Mouse (Mus musculus) retina, postnatal 1 day (tissue): ENCODE data around the gene Fstl4.
"Not testable (repeated sequence)": the region's sequence is repeated elsewhere in the genome, so short reads cannot be mapped to it uniquely, and the experiment has no call there.

Experiments
- DNase-seq: peaks from one replicate; pipeline ENCODE4 v3.0.0-alpha.2; 2012

Fstl4 gene

GRCm38 (mm10) chr11:53140722-53141400, 376.4 kb downstream of the Fstl4 start:
- DNase-seq = peak; percentile 93

GRCm38 (mm10) chr11:53143522-53143921, 379.1 kb downstream of the Fstl4 start:
- no peak for DNase-seq

GRCm38 (mm10) chr11:53144506-53144905, 380.1 kb downstream of the Fstl4 start:
- DNase-seq = no peak

GRCm38 (mm10) chr11:53146290-53146689, 381.9 kb downstream of the Fstl4 start:
- peak; percentile 56 for DNase-seq

- peak; percentile 24 for DNase-seq
Measured at GRCm38 (mm10) chr11:53156463-53156862, 392.0 kb downstream of the Fstl4 start.

- DNase-seq = peak; percentile 75
Measured at GRCm38 (mm10) chr11:53157621-53158259, 393.3 kb downstream of the Fstl4 start.

GRCm38 (mm10) chr11:53162385-53162784, 398.0 kb downstream of the Fstl4 start:
- DNase-seq = no peak

- DNase-seq = no peak
Measured at GRCm38 (mm10) chr11:53166478-53166877, 402.0 kb downstream of the Fstl4 start.

- DNase-seq = no peak
Measured at GRCm38 (mm10) chr11:53182177-53182852, 417.9 kb downstream of the Fstl4 start.

GRCm38 (mm10) chr11:53182858-53183257, 418.4 kb downstream of the Fstl4 start:
- DNase-seq = peak; percentile 18

GRCm38 (mm10) chr11:53184046-53184445, 419.6 kb downstream of the Fstl4 start:
- DNase-seq = no peak

- no peak for DNase-seq
Measured at GRCm38 (mm10) chr11:53184698-53185097, 420.3 kb downstream of the Fstl4 start.

- DNase-seq = peak; percentile 15
Measured at GRCm38 (mm10) chr11:53187427-53188140, 423.1 kb downstream of the Fstl4 start.

- DNase-seq = not testable (repeated sequence)
Measured at GRCm38 (mm10) chr11:53196551-53196950, 432.1 kb downstream of the Fstl4 start.

GRCm38 (mm10) chr11:53197111-53197510, 432.7 kb downstream of the Fstl4 start:
- DNase-seq = no peak

- no peak for DNase-seq
Measured at GRCm38 (mm10) chr11:53202459-53203250, 438.2 kb downstream of the Fstl4 start.

GRCm38 (mm10) chr11:53210876-53211275, 446.4 kb downstream of the Fstl4 start:
- DNase-seq = peak; percentile 27

GRCm38 (mm10) chr11:53229011-53229410, 464.6 kb downstream of the Fstl4 start:
- DNase-seq = no peak

- no peak for DNase-seq
Measured at GRCm38 (mm10) chr11:53231836-53232235, 467.4 kb downstream of the Fstl4 start.

GRCm38 (mm10) chr11:53233590-53233989, 469.2 kb downstream of the Fstl4 start:
- no peak for DNase-seq
